Mouse (Mus musculus) thymus, adult 2 months (tissue): ENCODE results near the gene Spsb2.

Experiments
- CTCF ChIP-seq: fragments of 200-500 bp; IDR thresholded peaks from 2 replicates; pipeline ENCODE4 v1.5.1; 2012; ENCODE audit warnings: mild to moderate bottlenecking, control low read depth, low read length, moderate library complexity, borderline replicate concordance; ENCODE audit not compliant: control insufficient read depth, poor library complexity, insufficient read depth; ENCODE audit errors: extremely low read depth
- POLR2A ChIP-seq: fragments of 200-500 bp; IDR thresholded peaks from 2 replicates; pipeline ENCODE4 v1.6.1; 2012; ENCODE audit warnings: mild to moderate bottlenecking, low read length, control low read depth, moderate library complexity; ENCODE audit not compliant: control insufficient read depth, poor library complexity, insufficient read depth; ENCODE audit errors: extremely low read depth

- no peak for TF ChIP-seq CTCF
- no peak for TF ChIP-seq POLR2A
These were observed 5.0 kb downstream of the Spsb2 start for GRCm38 (mm10) chr6:124813496-124813895.
